Mouse (Mus musculus) hindbrain, embryonic 11.5 days (tissue): ENCODE results near the gene Gm28230. TPM values are rescaled to one million over a fixed set of nuclear protein-coding genes. Genes with fewer than 3 reads are reported as not detected.
A peak's percentile ranks its signal among the peaks of the same experiment; 100 is the strongest.

Source experiments
- ATAC-seq: fragments of 200-750 bp; cut with Nextera tagmentation; 2 replicates; pipeline ENCODE4 v1.8.0; 2017; ENCODE audit warnings: mild to moderate bottlenecking, moderate TSS enrichment, moderate library complexity; ENCODE audit not compliant: low FRiP score
- DNase-seq: peaks from one replicate; pipeline ENCODE4 v3.0.0-alpha.2; 2015; ENCODE audit warnings: low spot score
- H3K27ac ChIP-seq: fragments of 300-500 bp; sonication (generic); 2 replicates; pipeline ENCODE4 v1.5.1; 2014; ENCODE audit warnings: mild to moderate bottlenecking, low read depth, low read length
- H3K27me3 ChIP-seq: fragments of 300-500 bp; sonication (generic); 2 replicates; pipeline ENCODE4 v1.6.1; 2014; ENCODE audit warnings: mild to moderate bottlenecking, low read length, moderate library complexity, mixed read lengths; ENCODE audit not compliant: control insufficient read depth, insufficient read depth
- H3K36me3 ChIP-seq: fragments of 300-500 bp; sonication (generic); 2 replicates; pipeline ENCODE4 v1.6.1; 2014; ENCODE audit warnings: mild to moderate bottlenecking, low read length, moderate library complexity, mixed read lengths; ENCODE audit not compliant: control insufficient read depth, insufficient read depth
- H3K4me1 ChIP-seq: fragments of 300-500 bp; sonication (generic); replicated peaks from 2 replicates; pipeline ENCODE4 v1.6.1; 2014; ENCODE audit warnings: low read length, mixed read lengths; ENCODE audit not compliant: control insufficient read depth, insufficient read depth
- H3K4me2 ChIP-seq: fragments of 300-500 bp; sonication (generic); replicated peaks from 2 replicates; pipeline ENCODE4 v1.6.1; 2014; ENCODE audit warnings: mild to moderate bottlenecking, low read depth, low read length
- H3K4me3 ChIP-seq: fragments of 300-500 bp; sonication (generic); 2 replicates; pipeline ENCODE4 v1.5.1; 2014; ENCODE audit warnings: low read depth, low read length
- H3K9ac ChIP-seq: fragments of 300-500 bp; sonication (generic); 2 replicates; pipeline ENCODE4 v1.6.1; 2014; ENCODE audit warnings: low read depth, low read length
- H3K9me3 ChIP-seq: fragments of 300-500 bp; sonication (generic); 2 replicates; pipeline ENCODE4 v1.6.1; 2016; ENCODE audit warnings: low read length; ENCODE audit not compliant: control insufficient read depth
- WGBS: fragments of 180-500 bp; shearing (Covaris S2); extraction: QIAGEN DNeasy Blood & Tissue Kit; methylation state at CpG from one replicate; pipeline ENCODE4 v1.1.7; 2014; 5-methylcytosine and 5-hydroxymethylcytosine counted together
- polyA plus RNA-seq: library from polyadenylated mRNA; unstranded; fragments of >200 nt; fragmentation: Nextera tagmentation; extraction: Ambion mirVana; gene quantifications from 2 replicates; pipeline ENCODE4 v1.2.1, GENCODE M21; 2014

Gene Gm28230
- polyA plus RNA-seq, 1 experiment from 2014 or later = 0.73 TPM

- Histone ChIP-seq H3K9ac (no peak overlapping the region), H3K36me3 (no peaks in the 10 kb centered on the region), H3K27ac (no peak overlapping the region), H3K4me3 (no peak overlapping the region), H3K4me1 (peaks cover 3% of the 10 kb centered on the region), H3K9me3 (no peaks in the 10 kb centered on the region), H3K4me2 (no peak overlapping the region), H3K27me3 (peaks cover 90% of the 10 kb centered on the region)
- ATAC-seq (no peak), DNase-seq (no peak)
- WGBS = 6% methylated on average over 7 of the region's 7 CpGs
Observed at GRCm38 (mm10) chr2:74707599-74707998, 18.9 kb upstream of the Gm28230 start.

- WGBS = 7% methylated on average over 4 of the region's 4 CpGs
- DNase-seq = no peak
Observed at GRCm38 (mm10) chr2:74708676-74709075, 17.9 kb upstream of the Gm28230 start.

DNA sequence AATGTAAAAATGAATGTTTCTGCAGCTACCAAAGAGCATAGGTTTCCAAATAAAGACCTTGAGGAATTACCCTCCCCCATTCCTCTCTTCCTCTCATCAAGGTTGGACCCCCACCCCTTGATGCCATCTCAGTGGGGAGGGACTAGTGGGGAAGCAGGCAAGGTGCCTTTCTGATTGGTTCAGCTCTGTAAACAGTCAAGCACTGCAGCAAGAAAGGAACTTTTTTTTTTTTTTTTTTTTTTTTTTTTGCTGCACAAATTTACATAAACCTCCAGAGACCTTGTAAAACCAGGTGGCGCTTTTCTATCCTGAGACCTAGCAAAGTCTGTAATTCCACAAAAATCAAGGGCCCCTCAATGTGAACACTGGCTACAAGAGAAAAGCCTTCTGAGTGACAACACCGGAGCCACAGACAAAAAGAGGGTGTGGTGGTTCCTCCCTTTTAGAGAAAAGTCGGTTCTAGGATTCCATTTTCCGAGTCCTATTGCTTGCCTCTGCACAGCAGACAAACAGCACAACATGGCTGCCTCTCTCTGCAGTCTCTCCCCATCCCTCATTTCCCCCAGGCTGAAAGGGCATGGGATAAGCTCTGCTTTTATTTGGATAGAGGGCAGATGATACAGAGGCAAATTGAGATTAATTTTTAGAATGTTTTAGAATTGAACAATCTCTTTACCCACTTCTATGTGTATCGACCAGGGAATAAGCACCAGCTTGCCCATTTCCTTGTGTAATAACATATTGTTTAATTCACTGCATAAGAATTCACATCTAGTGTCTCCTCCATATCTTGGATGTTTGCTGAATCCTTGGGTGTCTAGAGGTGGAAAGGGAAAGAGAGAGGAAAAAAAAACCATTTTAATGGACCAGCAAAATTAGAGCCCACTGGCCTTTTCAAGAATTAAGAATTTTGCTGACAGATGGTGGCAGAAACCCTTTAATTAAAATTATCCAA, 16.8 kb upstream of the Gm28230 start:
- H3K27ac ChIP-seq = no peak overlapping the region
- H3K4me1 ChIP-seq = peaks cover 3% of the 10 kb centered on the region
- H3K36me3 ChIP-seq = no peaks in the 10 kb centered on the region
- H3K27me3 ChIP-seq = peaks cover 90% of the 10 kb centered on the region
- ATAC-seq (no peak), DNase-seq (no peak)
- no peak overlapping the region for H3K9ac ChIP-seq
- WGBS = 3% methylated on average over 5 of the region's 5 CpGs
- no peak overlapping the region for H3K4me2 ChIP-seq
- H3K4me3 ChIP-seq = no peak overlapping the region
- H3K9me3 ChIP-seq = no peaks in the 10 kb centered on the region

More at GRCm38 (mm10) chr2:74708676-74709075, 17.9 kb upstream of the Gm28230 start:
- Histone ChIP-seq H3K36me3 (no peaks in the 10 kb centered on the region), H3K9me3 (no peaks in the 10 kb centered on the region), H3K27me3 (peaks cover 91% of the 10 kb centered on the region), H3K9ac (no peak overlapping the region), H3K4me1 (peaks cover 3% of the 10 kb centered on the region), H3K4me3 (no peak overlapping the region), H3K4me2 (no peak overlapping the region), H3K27ac (no peak overlapping the region)
- no peak for ATAC-seq

DNA sequence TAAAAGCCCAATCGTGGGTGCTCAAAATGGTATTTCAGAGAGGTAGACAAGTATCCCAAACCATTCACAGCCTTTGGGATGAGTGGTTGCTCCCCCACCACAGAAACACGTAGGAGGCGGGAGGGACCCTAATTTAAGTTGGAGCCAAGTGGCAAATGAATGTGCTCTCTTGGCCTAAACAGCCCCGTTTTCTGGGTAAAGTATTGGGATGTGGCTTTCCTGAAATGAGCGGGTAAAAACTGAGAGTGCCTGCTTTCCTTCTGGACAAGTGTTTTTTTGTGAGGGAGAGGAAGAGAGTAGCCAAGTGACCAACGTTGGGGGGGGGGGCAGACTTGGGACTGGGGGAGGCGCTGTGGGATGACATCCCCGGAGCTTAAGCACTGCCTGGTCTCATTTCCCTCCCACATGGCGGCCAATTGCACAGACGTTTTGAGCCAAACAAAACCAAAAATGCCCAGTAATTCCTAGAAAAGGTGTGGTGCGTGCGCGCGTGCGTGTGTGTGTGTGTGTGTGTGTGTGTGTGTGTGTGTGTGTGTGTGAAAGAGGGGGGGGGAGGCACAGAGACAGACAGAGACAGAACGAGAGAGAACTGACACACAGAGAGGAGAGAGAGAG, 15.5 kb upstream of the Gm28230 start:
- ATAC-seq = no peak
- no peak overlapping the region for H3K9ac ChIP-seq

GRCm38 (mm10) chr2:74711721-74712621, 14.6 kb upstream of the Gm28230 start, which contains the start of the genes Hoxd3 and Hoxd4:
Hoxd3 (plus strand) TSS chr2:74711927.
Hoxd4 (plus strand) TSS chr2:74711929.
- Histone ChIP-seq H3K9me3 (no peaks in the 10 kb centered on the region), H3K4me1 (no peaks in the 10 kb centered on the region), H3K36me3 (no peaks in the 10 kb centered on the region), H3K27me3 (peaks cover 86% of the 10 kb centered on the region), H3K27ac (no peak within 1 kb of the TSS), H3K4me3 (peak within 1 kb of the TSS; percentile 17; the same call in 1 of the 2 replicates), H3K9ac (no peak within 1 kb of the TSS), H3K4me2 (peak within 1 kb of the TSS; percentile 32)
- WGBS = 0% methylated on average over 63 of the region's 65 CpGs
- ATAC-seq (no peak), DNase-seq (no peak)

More for the DNA sequence above, 15.5 kb upstream of the Gm28230 start:
- DNase-seq = no peak
- peaks cover 89% of the 10 kb centered on the region for H3K27me3 ChIP-seq
- H3K4me1 ChIP-seq = no peaks in the 10 kb centered on the region
- no peak overlapping the region for H3K27ac ChIP-seq
- 1% methylated on average over 13 of the region's 16 CpGs for WGBS
- H3K9me3 ChIP-seq = no peaks in the 10 kb centered on the region
- no peak overlapping the region for H3K4me2 ChIP-seq
- no peak overlapping the region for H3K4me3 ChIP-seq
- no peaks in the 10 kb centered on the region for H3K36me3 ChIP-seq

- Histone ChIP-seq H3K36me3 (no peaks in the 10 kb centered on the region), H3K4me2 (no peak overlapping the region), H3K4me1 (no peaks in the 10 kb centered on the region), H3K4me3 (no peak overlapping the region), H3K9me3 (no peaks in the 10 kb centered on the region), H3K27ac (no peak overlapping the region), H3K9ac (no peak overlapping the region), H3K27me3 (peaks cover 80% of the 10 kb centered on the region)
- DNase-seq (no peak), ATAC-seq (no peak)
- 4% methylated on average over 19 of the region's 19 CpGs for WGBS
Observed at GRCm38 (mm10) chr2:74713239-74714150, 13.0 kb upstream of the Gm28230 start.

DNA sequence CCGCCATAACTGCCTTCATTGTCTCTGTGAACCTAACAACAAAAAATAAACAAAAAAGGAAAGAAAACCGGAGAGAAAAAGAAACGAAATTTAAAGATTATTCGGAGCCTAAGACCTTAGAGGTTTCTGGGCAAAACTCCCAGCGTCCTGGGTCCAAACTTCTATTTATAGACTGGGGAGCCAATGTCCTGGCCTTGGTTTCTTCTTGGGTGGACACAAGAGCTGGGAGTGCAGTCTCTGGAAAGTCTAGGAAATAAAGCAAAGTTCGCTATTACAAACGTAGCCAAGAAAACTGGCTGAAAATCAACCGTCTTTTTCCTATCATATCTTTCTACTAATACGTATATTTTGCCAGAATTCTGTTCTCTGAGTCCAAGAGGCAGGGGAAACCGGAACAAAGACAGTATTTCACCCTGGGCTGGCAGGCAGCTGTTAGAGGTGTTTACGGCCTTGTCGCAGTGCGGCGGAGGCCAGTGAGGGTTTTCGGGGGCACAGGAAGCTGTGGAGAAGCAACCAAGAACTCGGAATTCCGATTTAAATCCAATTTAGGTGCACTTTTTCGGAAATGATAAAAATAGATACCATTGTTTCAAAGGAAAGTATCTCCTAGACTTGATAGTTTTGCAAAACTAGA, 12.3 kb upstream of the Gm28230 start:
- DNase-seq (no peak), ATAC-seq (no peak)
- WGBS = 2% methylated on average over 18 of the region's 18 CpGs
- Histone ChIP-seq H3K4me1 (no peaks in the 10 kb centered on the region), H3K9ac (no peak overlapping the region), H3K36me3 (no peaks in the 10 kb centered on the region), H3K27ac (no peak overlapping the region), H3K4me2 (no peak overlapping the region), H3K4me3 (no peak overlapping the region), H3K9me3 (no peaks in the 10 kb centered on the region), H3K27me3 (peaks cover 78% of the 10 kb centered on the region)
